Mouse (Mus musculus): ENCODE results near the gene Gm6763. TPM values are rescaled to one million over a fixed set of nuclear protein-coding genes. Genes with fewer than 3 reads are reported as not detected.
"Not testable (repeated sequence)": the region's sequence is repeated elsewhere in the genome, so short reads cannot be mapped to it uniquely, and the experiment has no call there.

The Gm6763 gene
- not detected in 2 replicates for polyA plus RNA-seq (2014; fragmentation: Nextera tagmentation; extraction: Ambion mirVana)

DNA sequence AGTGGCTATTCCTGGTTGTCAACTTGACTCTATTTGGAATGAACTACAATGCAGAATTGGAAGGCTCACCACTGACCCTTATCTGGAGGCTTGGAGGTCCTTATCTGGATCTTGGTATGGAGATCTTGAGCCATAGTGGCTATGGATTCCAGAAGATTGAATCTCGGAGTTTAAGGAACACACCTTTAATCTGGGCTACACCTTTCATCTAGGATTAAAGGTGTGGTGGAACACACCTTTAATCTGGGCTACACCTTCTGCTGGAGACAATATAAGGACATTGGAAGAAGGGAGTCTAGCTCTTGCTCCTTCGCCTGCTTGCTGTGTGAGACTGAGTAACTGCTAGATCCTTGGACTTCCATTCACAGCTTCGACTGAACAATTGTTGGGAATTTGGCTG, at the start of gene Gm6763:
TSS of gene Gm6763 (plus strand) at position 301 of the 400 bp plus-strand sequence.
- H3K9me3 ChIP-seq (ENCODE audit: control insufficient read depth, low read length); ATAC-seq (ENCODE audit: low FRiP score); H3K4me3 ChIP-seq (ENCODE audit: low read depth, low read length); DNase-seq (ENCODE audit: low spot score, missing footprints); H3K9ac ChIP-seq (ENCODE audit: low read length); H3K27me3 ChIP-seq (ENCODE audit: control insufficient read depth, insufficient read depth, low read length); H3K36me3 ChIP-seq (ENCODE audit: control insufficient read depth, insufficient read depth, low read length); H3K27ac ChIP-seq (ENCODE audit: low read depth, low read length); H3K4me1 ChIP-seq (ENCODE audit: control insufficient read depth, insufficient read depth, low read length); H3K4me2 ChIP-seq: not testable (repeated sequence)
- no CpG with 5 or more reads among the region's 3 CpGs for WGBS

- ATAC-seq (ENCODE audit: low FRiP score) (no peak), DNase-seq (ENCODE audit: low spot score, missing footprints) (no peak)
- 84% methylated on average over 3 of the region's 3 CpGs for WGBS
Measured at GRCm38 (mm10) chr10:104110044-104110443, 41.3 kb upstream of the Gm6763 start.

GRCm38 (mm10) chr10:104118312-104118711, 33.0 kb upstream of the Gm6763 start:
- 76% methylated on average over 2 of the region's 2 CpGs for WGBS
- DNase-seq (ENCODE audit: low spot score, missing footprints) (peak; percentile 39), ATAC-seq (ENCODE audit: low FRiP score) (no peak)
- Histone ChIP-seq H3K36me3 (ENCODE audit: control insufficient read depth, insufficient read depth, low read length) (no peaks in the 10 kb centered on the region), H3K4me2 (no peak overlapping the region), H3K4me1 (ENCODE audit: control insufficient read depth, insufficient read depth, low read length) (no peaks in the 10 kb centered on the region), H3K9ac (ENCODE audit: low read length) (no peak overlapping the region), H3K4me3 (ENCODE audit: low read depth, low read length) (no peak overlapping the region), H3K27me3 (ENCODE audit: control insufficient read depth, insufficient read depth, low read length) (no peaks in the 10 kb centered on the region), H3K9me3 (ENCODE audit: control insufficient read depth, low read length) (no peaks in the 10 kb centered on the region), H3K27ac (ENCODE audit: low read depth, low read length) (no peak overlapping the region)

More at GRCm38 (mm10) chr10:104110044-104110443, 41.3 kb upstream of the Gm6763 start:
- no peak overlapping the region for H3K4me3 ChIP-seq (ENCODE audit: low read depth, low read length)
- H3K9me3 ChIP-seq (ENCODE audit: control insufficient read depth, low read length) = no peaks in the 10 kb centered on the region
- H3K4me1 ChIP-seq (ENCODE audit: control insufficient read depth, insufficient read depth, low read length) = no peaks in the 10 kb centered on the region
- no peaks in the 10 kb centered on the region for H3K36me3 ChIP-seq (ENCODE audit: control insufficient read depth, insufficient read depth, low read length)
- H3K27ac ChIP-seq (ENCODE audit: low read depth, low read length) = no peak overlapping the region
- no peak overlapping the region for H3K4me2 ChIP-seq
- H3K27me3 ChIP-seq (ENCODE audit: control insufficient read depth, insufficient read depth, low read length) = no peaks in the 10 kb centered on the region
- H3K9ac ChIP-seq (ENCODE audit: low read length) = no peak overlapping the region

DNA sequence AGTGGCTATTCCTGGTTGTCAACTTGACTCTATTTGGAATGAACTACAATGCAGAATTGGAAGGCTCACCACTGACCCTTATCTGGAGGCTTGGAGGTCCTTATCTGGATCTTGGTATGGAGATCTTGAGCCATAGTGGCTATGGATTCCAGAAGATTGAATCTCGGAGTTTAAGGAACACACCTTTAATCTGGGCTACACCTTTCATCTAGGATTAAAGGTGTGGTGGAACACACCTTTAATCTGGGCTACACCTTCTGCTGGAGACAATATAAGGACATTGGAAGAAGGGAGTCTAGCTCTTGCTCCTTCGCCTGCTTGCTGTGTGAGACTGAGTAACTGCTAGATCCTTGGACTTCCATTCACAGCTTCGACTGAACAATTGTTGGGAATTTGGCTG, 8.6 kb upstream of the Gm6763 start, which contains the start of gene Gm21293:
TSS of gene Gm21293 (plus strand) at position 301 of the 400 bp plus-strand sequence.
- not testable (repeated sequence) for DNase-seq (ENCODE audit: low spot score, missing footprints); H3K4me1 ChIP-seq (ENCODE audit: control insufficient read depth, insufficient read depth, low read length); H3K9ac ChIP-seq (ENCODE audit: low read length); H3K9me3 ChIP-seq (ENCODE audit: control insufficient read depth, low read length); H3K27ac ChIP-seq (ENCODE audit: low read depth, low read length); H3K4me3 ChIP-seq (ENCODE audit: low read depth, low read length); ATAC-seq (ENCODE audit: low FRiP score); H3K27me3 ChIP-seq (ENCODE audit: control insufficient read depth, insufficient read depth, low read length); H3K4me2 ChIP-seq; H3K36me3 ChIP-seq (ENCODE audit: control insufficient read depth, insufficient read depth, low read length)
- no CpG with 5 or more reads among the region's 3 CpGs for WGBS

DNA sequence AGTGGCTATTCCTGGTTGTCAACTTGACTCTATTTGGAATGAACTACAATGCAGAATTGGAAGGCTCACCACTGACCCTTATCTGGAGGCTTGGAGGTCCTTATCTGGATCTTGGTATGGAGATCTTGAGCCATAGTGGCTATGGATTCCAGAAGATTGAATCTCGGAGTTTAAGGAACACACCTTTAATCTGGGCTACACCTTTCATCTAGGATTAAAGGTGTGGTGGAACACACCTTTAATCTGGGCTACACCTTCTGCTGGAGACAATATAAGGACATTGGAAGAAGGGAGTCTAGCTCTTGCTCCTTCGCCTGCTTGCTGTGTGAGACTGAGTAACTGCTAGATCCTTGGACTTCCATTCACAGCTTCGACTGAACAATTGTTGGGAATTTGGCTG, 8.4 kb downstream of the Gm6763 start, which contains the start of gene Gm8764:
TSS of gene Gm8764 (plus strand) at position 301 of the 400 bp plus-strand sequence.
- H3K36me3 ChIP-seq (ENCODE audit: control insufficient read depth, insufficient read depth, low read length); H3K4me2 ChIP-seq; H3K9ac ChIP-seq (ENCODE audit: low read length); ATAC-seq (ENCODE audit: low FRiP score); H3K27me3 ChIP-seq (ENCODE audit: control insufficient read depth, insufficient read depth, low read length); H3K4me3 ChIP-seq (ENCODE audit: low read depth, low read length); H3K9me3 ChIP-seq (ENCODE audit: control insufficient read depth, low read length); H3K4me1 ChIP-seq (ENCODE audit: control insufficient read depth, insufficient read depth, low read length); H3K27ac ChIP-seq (ENCODE audit: low read depth, low read length); DNase-seq (ENCODE audit: low spot score, missing footprints): not testable (repeated sequence)
- no CpG with 5 or more reads among the region's 3 CpGs for WGBS

GRCm38 (mm10) chr10:104168215-104168614, 16.9 kb downstream of the Gm6763 start, which contains the start of gene Gm21304:
TSS of gene Gm21304 (plus strand) at chr10:104168515.
- no CpG with 5 or more reads among the region's 3 CpGs for WGBS

GRCm38 (mm10) chr10:104176724-104177123, 25.4 kb downstream of the Gm6763 start, which contains the start of gene Gm21312:
TSS of gene Gm21312 (plus strand) at chr10:104177024.
- WGBS = no CpG with 5 or more reads among the region's 3 CpGs
- not testable (repeated sequence) for H3K9me3 ChIP-seq (ENCODE audit: control insufficient read depth, low read length); H3K4me2 ChIP-seq; ATAC-seq (ENCODE audit: low FRiP score); H3K9ac ChIP-seq (ENCODE audit: low read length); H3K4me1 ChIP-seq (ENCODE audit: control insufficient read depth, insufficient read depth, low read length); H3K27ac ChIP-seq (ENCODE audit: low read depth, low read length); H3K27me3 ChIP-seq (ENCODE audit: control insufficient read depth, insufficient read depth, low read length); DNase-seq (ENCODE audit: low spot score, missing footprints); H3K4me3 ChIP-seq (ENCODE audit: low read depth, low read length); H3K36me3 ChIP-seq (ENCODE audit: control insufficient read depth, insufficient read depth, low read length)

More at GRCm38 (mm10) chr10:104168215-104168614, 16.9 kb downstream of the Gm6763 start, which contains the start of gene Gm21304:
- H3K4me2 ChIP-seq; H3K9me3 ChIP-seq (ENCODE audit: control insufficient read depth, low read length); H3K4me1 ChIP-seq (ENCODE audit: control insufficient read depth, insufficient read depth, low read length); DNase-seq (ENCODE audit: low spot score, missing footprints); H3K27ac ChIP-seq (ENCODE audit: low read depth, low read length); H3K9ac ChIP-seq (ENCODE audit: low read length); H3K36me3 ChIP-seq (ENCODE audit: control insufficient read depth, insufficient read depth, low read length); H3K27me3 ChIP-seq (ENCODE audit: control insufficient read depth, insufficient read depth, low read length); ATAC-seq (ENCODE audit: low FRiP score); H3K4me3 ChIP-seq (ENCODE audit: low read depth, low read length): not testable (repeated sequence)

GRCm38 (mm10) chr10:104185233-104185632, 33.9 kb downstream of the Gm6763 start, which contains the start of gene Gm20765:
TSS of gene Gm20765 (plus strand) at chr10:104185533.
- H3K9ac ChIP-seq (ENCODE audit: low read length); H3K4me3 ChIP-seq (ENCODE audit: low read depth, low read length); H3K9me3 ChIP-seq (ENCODE audit: control insufficient read depth, low read length); H3K4me1 ChIP-seq (ENCODE audit: control insufficient read depth, insufficient read depth, low read length); ATAC-seq (ENCODE audit: low FRiP score); DNase-seq (ENCODE audit: low spot score, missing footprints); H3K27ac ChIP-seq (ENCODE audit: low read depth, low read length); H3K4me2 ChIP-seq; H3K36me3 ChIP-seq (ENCODE audit: control insufficient read depth, insufficient read depth, low read length); H3K27me3 ChIP-seq (ENCODE audit: control insufficient read depth, insufficient read depth, low read length): not testable (repeated sequence)
- no CpG with 5 or more reads among the region's 3 CpGs for WGBS

- H3K27me3 ChIP-seq (ENCODE audit: control insufficient read depth, insufficient read depth, low read length); H3K4me3 ChIP-seq (ENCODE audit: low read depth, low read length); H3K36me3 ChIP-seq (ENCODE audit: control insufficient read depth, insufficient read depth, low read length); ATAC-seq (ENCODE audit: low FRiP score); H3K9me3 ChIP-seq (ENCODE audit: control insufficient read depth, low read length); H3K4me1 ChIP-seq (ENCODE audit: control insufficient read depth, insufficient read depth, low read length); H3K9ac ChIP-seq (ENCODE audit: low read length); H3K27ac ChIP-seq (ENCODE audit: low read depth, low read length); DNase-seq (ENCODE audit: low spot score, missing footprints); H3K4me2 ChIP-seq: not testable (repeated sequence)
- WGBS = no CpG with 5 or more reads among the region's 3 CpGs
Measured at GRCm38 (mm10) chr10:104193742-104194141, 42.4 kb downstream of the Gm6763 start, which contains the start of gene Gm4340. TSS of gene Gm4340 (plus strand) at chr10:104194042.
